8 mouse cellular contexts compared by ENCODE assay signal in the genomic region with DNA sequence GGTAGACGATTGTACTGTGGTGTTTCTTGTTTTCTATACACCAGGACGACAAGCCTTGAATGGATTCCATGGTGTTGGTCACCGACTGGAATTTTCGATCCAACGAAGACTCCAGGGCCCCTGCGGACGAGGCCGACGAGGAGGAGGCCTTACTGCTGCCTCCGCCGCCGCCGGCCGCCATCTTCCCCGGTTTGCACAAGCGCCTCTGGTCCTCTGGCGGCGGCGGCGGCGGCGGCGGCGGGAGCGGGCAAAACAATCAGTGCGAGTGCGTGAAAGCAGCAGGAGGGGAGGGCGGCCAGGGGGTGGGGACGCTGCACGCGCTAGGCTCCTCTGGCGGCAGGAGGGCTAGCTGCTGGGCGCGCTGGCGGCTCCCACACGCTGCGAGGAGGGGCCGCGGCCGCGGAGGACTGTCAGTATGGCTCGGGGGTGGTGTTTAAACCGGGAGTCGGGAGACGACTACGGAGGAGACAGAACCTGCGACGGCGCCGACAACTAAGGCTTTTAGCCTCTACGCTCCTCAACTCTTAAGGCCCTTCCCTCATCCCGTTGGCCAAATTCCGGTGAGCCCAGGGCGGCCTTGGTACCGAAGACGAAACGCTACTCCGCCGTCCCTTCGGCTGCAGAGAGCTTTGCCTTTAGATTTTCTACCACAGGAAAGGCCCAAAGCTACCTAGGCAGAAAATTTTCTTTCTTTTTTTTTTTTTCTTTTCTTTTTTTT. TPM values are rescaled to one million over a fixed set of nuclear protein-coding genes. Genes with fewer than 3 reads are reported as not detected.
DNase-seq lines count a peak whose midpoint lies in the region; ATAC-seq lines count a peak whose summit lies in the region.

Gene Rprd2 (minus strand): TSS at position 293 of the 718 bp plus-strand sequence.

- under 1% methylated on average over 60 of the region's 60 CpGs for WGBS in hindbrain, embryonic 12.5 days

- H3K4me3 ChIP-seq in hindbrain, embryonic 12.5 days = peak within 1 kb of the TSS; percentile 79

- peak; percentile 94 for DNase-seq in Muller cell, postnatal 12 days (ENCODE audit: inconsistent ontology term)
- peak; percentile 85 for DNase-seq in cerebellum, adult 9-11 months
- DNase-seq in frontal cortex, postnatal 10 days (ENCODE audit: low spot score in 2 of 2) = peak; percentile 59 to 76
- peak; percentile 71 to 73 for DNase-seq in layer of hippocampus, postnatal 25 days (ENCODE audit: extremely low spot score in 1 of 2, low spot score in 1 of 2)
- DNase-seq in lung, postnatal 25 days (ENCODE audit: low spot score) = peak; percentile 62
- DNase-seq in retina, embryonic 14.5 days (ENCODE audit: low spot score) = peak; percentile 78
- DNase-seq in thymus, postnatal 4 days = peak; percentile 84

- H3K9ac ChIP-seq in hindbrain, embryonic 12.5 days = peak within 1 kb of the TSS; percentile 95

- H3K9me3 ChIP-seq in hindbrain, embryonic 12.5 days (replicated peaks) = no peaks in the 10 kb centered on the region

- H3K4me1 ChIP-seq in hindbrain, embryonic 12.5 days = peaks cover 27% of the 10 kb centered on the region

- no peaks in the 10 kb centered on the region for H3K27me3 ChIP-seq in hindbrain, embryonic 12.5 days

- H3K4me2 ChIP-seq in hindbrain, embryonic 12.5 days (replicated peaks) = peak within 1 kb of the TSS; percentile 71

- no peaks in the 10 kb centered on the region for H3K36me3 ChIP-seq in hindbrain, embryonic 12.5 days

- peak; percentile 72 for ATAC-seq in hindbrain, embryonic 12.5 days (ENCODE audit: low FRiP score)

- H3K27ac ChIP-seq in hindbrain, embryonic 12.5 days = peak within 1 kb of the TSS; percentile 100

RNA-seq across cellular contexts. Expression of gene Rprd2, which starts in this region (rescaled TPM):
- 28.3 and 29.6 TPM in 2 replicates for polyA plus RNA-seq in hindbrain, embryonic 12.5 days (2016; fragmentation: Nextera tagmentation; extraction: Ambion mirVana)
- 10 to 100 TPM; 62.3 to 69.6 TPM for total RNA-seq in layer of hippocampus, postnatal 25 days (2021)

Comparison
In these comparisons a context has a peak if more than half of its experiments do, and no peak if none do; other contexts are left out.
1. Peak in every context shown above with its lines: DNase-seq, ATAC-seq, H3K4me3 ChIP-seq and H3K27ac ChIP-seq.